ENCODE assay signal across 8 mouse cellular contexts in the genomic region with DNA sequence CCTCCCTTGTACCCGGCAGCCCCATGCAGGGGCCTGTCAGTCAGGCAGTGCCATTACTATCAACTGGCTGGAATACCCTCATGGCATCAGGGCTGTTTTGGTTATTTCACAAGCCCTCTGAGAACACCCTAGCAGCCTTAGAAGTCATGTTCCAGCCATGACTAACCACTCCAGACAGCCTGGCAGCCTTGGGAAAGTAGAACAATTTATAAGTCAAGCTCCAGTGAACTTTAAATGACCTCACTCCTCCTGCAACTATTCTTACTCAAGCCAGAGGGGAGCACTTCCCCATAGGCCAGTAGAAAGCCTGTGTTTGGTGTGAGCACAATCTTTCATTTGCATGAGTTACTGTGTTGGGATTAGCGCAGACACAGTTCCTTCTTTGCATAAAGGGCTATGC.
DNase-seq lines count a peak whose midpoint lies in the region; ATAC-seq lines count a peak whose summit lies in the region.

No protein-coding gene starts in this region.

- H3K4me3 ChIP-seq in heart, embryonic 13.5 days = no peak overlapping the region
- H3K4me3 ChIP-seq in intestine, embryonic 15.5 days (replicated peaks) = no peak overlapping the region
- H3K4me3 ChIP-seq in forebrain, embryonic 13.5 days = no peak overlapping the region

- ATAC-seq in heart, embryonic 13.5 days (ENCODE audit: extremely low read depth, insufficient number of reproducible peaks, low FRiP score, low TSS enrichment) = no peak
- peak; percentile 75 for ATAC-seq in intestine, embryonic 15.5 days
- no peak for ATAC-seq in cerebellum, adult (ENCODE audit: insufficient number of reproducible peaks, low FRiP score, low TSS enrichment)
- ATAC-seq in forebrain, embryonic 13.5 days = no peak

- WGBS in heart, embryonic 13.5 days = 56% methylated on average over 2 of the region's 2 CpGs
- WGBS in intestine, embryonic 15.5 days = 44% methylated on average over 2 of the region's 2 CpGs
- WGBS in forebrain, embryonic 13.5 days = 73% methylated on average over 2 of the region's 2 CpGs

- no peak overlapping the region for H3K9ac ChIP-seq in heart, embryonic 13.5 days
- no peak overlapping the region for H3K9ac ChIP-seq in intestine, embryonic 15.5 days
- H3K9ac ChIP-seq in forebrain, embryonic 13.5 days = no peak overlapping the region

- peak overlapping the region; percentile 66 for H3K27ac ChIP-seq in heart, embryonic 13.5 days (replicated peaks)
- H3K27ac ChIP-seq in intestine, embryonic 15.5 days = peak overlapping the region; percentile 46; the same call in 1 of the 2 replicates
- H3K27ac ChIP-seq in forebrain, embryonic 13.5 days = no peak overlapping the region

- no peaks in the 10 kb centered on the region for H3K9me3 ChIP-seq in heart, embryonic 13.5 days
- H3K9me3 ChIP-seq in intestine, embryonic 15.5 days = no peaks in the 10 kb centered on the region
- H3K9me3 ChIP-seq in forebrain, embryonic 13.5 days (replicated peaks) = no peaks in the 10 kb centered on the region

- no peaks in the 10 kb centered on the region for H3K36me3 ChIP-seq in heart, embryonic 13.5 days
- H3K36me3 ChIP-seq in intestine, embryonic 15.5 days = no peaks in the 10 kb centered on the region
- H3K36me3 ChIP-seq in forebrain, embryonic 13.5 days (ENCODE audit: poor library complexity, severe bottlenecking) = no peaks in the 10 kb centered on the region

- H3K27me3 ChIP-seq in heart, embryonic 13.5 days (replicated peaks) = no peaks in the 10 kb centered on the region
- no peaks in the 10 kb centered on the region for H3K27me3 ChIP-seq in intestine, embryonic 15.5 days (replicated peaks)
- H3K27me3 ChIP-seq in forebrain, embryonic 13.5 days = no peaks in the 10 kb centered on the region

- no peak overlapping the region for H3K4me2 ChIP-seq in heart, embryonic 13.5 days
- H3K4me2 ChIP-seq in intestine, embryonic 15.5 days (replicated peaks) = no peak overlapping the region
- H3K4me2 ChIP-seq in forebrain, embryonic 13.5 days = no peak overlapping the region

- no peak for DNase-seq in heart, postnatal 4 days
- DNase-seq in adrenal gland, adult (ENCODE audit: inconsistent age in 2 of 2, low spot score in 1 of 2) = peak; percentile 65 to 87
- DNase-seq in lung, postnatal 36 days = peak; percentile 50
- DNase-seq in left cerebral cortex, adult 8-10 months (ENCODE audit: low spot score in 2 of 2) = no peak

- H3K4me1 ChIP-seq in heart, embryonic 13.5 days = peaks cover 31% of the 10 kb centered on the region
- H3K4me1 ChIP-seq in intestine, embryonic 15.5 days (replicated peaks) = peaks cover 4% of the 10 kb centered on the region; the same call in 1 of the 2 replicates
- no peaks in the 10 kb centered on the region for H3K4me1 ChIP-seq in forebrain, embryonic 13.5 days

Comparison
In these comparisons a context has a peak if more than half of its experiments do, and no peak if none do; other contexts are left out.
1. DNase-seq: peak in adrenal gland, adult (2 of 2) and lung, postnatal 36 days (single experiment); none in heart, postnatal 4 days (single experiment) and left cerebral cortex, adult 8-10 months (0 of 2).